Mouse (Mus musculus) lung, adult 2 months (tissue): ENCODE results near the gene Cd300e.

ENCODE experiments used
- CTCF ChIP-seq: fragments of 200-500 bp; IDR thresholded peaks from 2 replicates; pipeline ENCODE4 v1.5.1; 2011; ENCODE audit warnings: mild to moderate bottlenecking, low read length, control low read depth; ENCODE audit not compliant: insufficient read depth
- POLR2A ChIP-seq: fragments of 200-500 bp; IDR thresholded peaks from 2 replicates; pipeline ENCODE4 v1.6.1; 2011; ENCODE audit warnings: low read depth, mild to moderate bottlenecking, control low read depth, low read length, borderline replicate concordance; ENCODE audit errors: extremely low read depth

DNA sequence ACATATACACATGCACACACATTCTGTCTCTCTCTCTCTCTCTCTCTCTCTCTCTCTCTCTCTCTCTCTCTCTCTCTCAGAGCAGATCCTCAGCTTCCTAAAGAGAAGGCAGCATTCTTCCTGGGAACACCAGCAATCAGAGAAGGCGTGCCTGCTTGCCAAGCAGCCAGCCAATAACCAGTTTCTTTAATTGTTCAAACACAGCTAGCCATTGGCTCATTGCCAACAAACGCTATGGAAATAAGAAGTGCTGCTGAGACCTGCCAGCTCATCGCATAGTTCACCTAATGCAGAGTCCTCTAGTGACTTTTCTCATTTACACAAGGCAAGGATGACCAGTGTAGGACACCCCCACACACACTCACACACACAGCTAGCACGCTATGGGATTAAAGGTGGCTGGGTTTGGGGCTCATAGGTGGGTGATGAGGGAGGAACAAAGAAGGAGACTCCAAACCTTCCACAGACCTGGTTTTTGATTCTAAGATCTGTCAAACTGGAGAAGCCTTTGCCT is 45.5 kb upstream of the Cd300e start:
- TF ChIP-seq POLR2A = no peak
- TF ChIP-seq CTCF = no peak
